Mouse (Mus musculus) G1E (cell line): Measurements from ENCODE around the gene Sgcd.

ENCODE experiments used
- GATA2 ChIP-seq: IDR thresholded peaks from 2 replicates; pipeline ENCODE4 v1.6.1; 2012; ENCODE audit warnings: low read depth, low read length, inconsistent platforms, borderline replicate concordance
- TAL1 ChIP-seq: conservative IDR thresholded peaks from 2 replicates; pipeline ENCODE4 v1.6.1; 2012; ENCODE audit warnings: low read depth, low read length, inconsistent platforms, mixed read lengths

DNA sequence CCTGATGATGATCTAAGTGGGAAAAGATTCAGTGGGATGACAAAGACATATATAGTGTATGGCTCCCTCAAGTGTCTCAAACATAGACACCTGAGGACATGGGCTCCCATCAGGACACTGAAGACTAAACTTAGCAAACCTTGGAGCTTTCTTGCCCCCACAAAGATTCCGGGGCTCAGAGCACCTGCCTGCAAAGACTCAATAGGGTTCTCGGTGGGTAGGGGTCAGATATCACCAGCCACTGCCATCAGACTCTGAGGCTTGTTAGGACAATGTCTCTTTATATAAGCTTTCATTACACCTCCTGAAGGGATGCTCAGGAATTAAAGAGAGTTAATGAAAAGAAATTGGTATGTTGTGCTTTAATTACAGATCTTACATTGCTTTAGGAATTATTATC, 764.6 kb downstream of the Sgcd start:
- TF ChIP-seq GATA2 (no peak), TAL1 (no peak)
